Mouse (Mus musculus): ENCODE measurements at regions not wholly inside any gene's neighbourhood (a gene's known extent, or its start where the extent isn't known, plus 50 kb on each side); places are given as distances from the start of the nearest gene placed in this dataset.

- DNase-seq, result no peak
- Histone ChIP-seq H3K36me3 (ENCODE audit: control insufficient read depth, insufficient read depth, low read length) (no peaks in the 10 kb centered on the region), H3K27me3 (ENCODE audit: control insufficient read depth, insufficient read depth, low read length) (no peaks in the 10 kb centered on the region), H3K4me3 (ENCODE audit: control insufficient read depth, insufficient read depth, low read length) (no peak overlapping the region), H3K27ac (ENCODE audit: control insufficient read depth, insufficient read depth, low read length) (no peak overlapping the region), H3K4me1 (replicated peaks; ENCODE audit: control insufficient read depth, insufficient read depth, low read length) (peaks cover 11% of the 10 kb centered on the region)
- WGBS, result 62% methylated on average over 4 of the region's 4 CpGs
- TF ChIP-seq CTCF (IDR thresholded peaks at IDR 0.05; ENCODE audit: borderline replicate concordance, control insufficient read depth, extremely low read depth, insufficient read depth, low read length, poor library complexity) (no peak), POLR2A (IDR thresholded peaks at IDR 0.05; ENCODE audit: control insufficient read depth, extremely low read depth, insufficient read depth, low read length, poor library complexity) (no peak)
Measured at GRCm38 (mm10) chr10:66950441-66950840, 145.5 kb upstream of the Jmjd1c start.

GRCm38 (mm10) chr10:66951231-66951822 lies 144.6 kb upstream of the Jmjd1c start:
- H3K36me3 ChIP-seq (ENCODE audit: control insufficient read depth, insufficient read depth, low read length), result no peaks in the 10 kb centered on the region
- no peak overlapping the region for H3K4me3 ChIP-seq (ENCODE audit: control insufficient read depth, insufficient read depth, low read length)
- H3K27me3 ChIP-seq (ENCODE audit: control insufficient read depth, insufficient read depth, low read length), result no peaks in the 10 kb centered on the region
- no peak overlapping the region for H3K27ac ChIP-seq (ENCODE audit: control insufficient read depth, insufficient read depth, low read length)
- peaks cover 11% of the 10 kb centered on the region for H3K4me1 ChIP-seq (replicated peaks; ENCODE audit: control insufficient read depth, insufficient read depth, low read length)
- DNase-seq, result no peak
- 53% methylated on average over 8 of the region's 8 CpGs for WGBS
- TF ChIP-seq POLR2A (IDR thresholded peaks at IDR 0.05; ENCODE audit: control insufficient read depth, extremely low read depth, insufficient read depth, low read length, poor library complexity) (no peak), CTCF (IDR thresholded peaks at IDR 0.05; ENCODE audit: borderline replicate concordance, control insufficient read depth, extremely low read depth, insufficient read depth, low read length, poor library complexity) (no peak)

GRCm38 (mm10) chr10:66951935-66952334 lies 144.0 kb upstream of the Jmjd1c start:
- WGBS, result 83% methylated on average over 9 of the region's 9 CpGs
- TF ChIP-seq POLR2A (IDR thresholded peaks at IDR 0.05; ENCODE audit: control insufficient read depth, extremely low read depth, insufficient read depth, low read length, poor library complexity), result no peak
- TF ChIP-seq CTCF (IDR thresholded peaks at IDR 0.05; ENCODE audit: borderline replicate concordance, control insufficient read depth, extremely low read depth, insufficient read depth, low read length, poor library complexity), result no peak
- no peaks in the 10 kb centered on the region for H3K36me3 ChIP-seq (ENCODE audit: control insufficient read depth, insufficient read depth, low read length)
- H3K27ac ChIP-seq (ENCODE audit: control insufficient read depth, insufficient read depth, low read length), result no peak overlapping the region
- H3K4me3 ChIP-seq (ENCODE audit: control insufficient read depth, insufficient read depth, low read length), result no peak overlapping the region
- DNase-seq, result no peak
- no peaks in the 10 kb centered on the region for H3K27me3 ChIP-seq (ENCODE audit: control insufficient read depth, insufficient read depth, low read length)
- peaks cover 11% of the 10 kb centered on the region for H3K4me1 ChIP-seq (replicated peaks; ENCODE audit: control insufficient read depth, insufficient read depth, low read length)

GRCm38 (mm10) chr10:66953248-66953975 lies 142.5 kb upstream of the Jmjd1c start:
- no peaks in the 10 kb centered on the region for H3K36me3 ChIP-seq (ENCODE audit: control insufficient read depth, insufficient read depth, low read length)

GRCm38 (mm10) chr10:66953976-66954505 lies 141.9 kb upstream of the Jmjd1c start:
- Histone ChIP-seq H3K4me3 (ENCODE audit: control insufficient read depth, insufficient read depth, low read length) (no peak overlapping the region), H3K27ac (ENCODE audit: control insufficient read depth, insufficient read depth, low read length) (no peak overlapping the region; the same call in 1 of the 2 replicates), H3K4me1 (replicated peaks; ENCODE audit: control insufficient read depth, insufficient read depth, low read length) (peaks cover 11% of the 10 kb centered on the region), H3K36me3 (ENCODE audit: control insufficient read depth, insufficient read depth, low read length) (no peaks in the 10 kb centered on the region), H3K27me3 (ENCODE audit: control insufficient read depth, insufficient read depth, low read length) (no peaks in the 10 kb centered on the region)
- DNase-seq, result no peak
- no peak for TF ChIP-seq POLR2A (IDR thresholded peaks at IDR 0.05; ENCODE audit: control insufficient read depth, extremely low read depth, insufficient read depth, low read length, poor library complexity)
- no peak for TF ChIP-seq CTCF (IDR thresholded peaks at IDR 0.05; ENCODE audit: borderline replicate concordance, control insufficient read depth, extremely low read depth, insufficient read depth, low read length, poor library complexity)
- WGBS, result 27% methylated on average over 4 of the region's 4 CpGs

More at GRCm38 (mm10) chr10:66953248-66953975, 142.5 kb upstream of the Jmjd1c start:
- DNase-seq, result peak; percentile 29
- TF ChIP-seq POLR2A (IDR thresholded peaks at IDR 0.05; ENCODE audit: control insufficient read depth, extremely low read depth, insufficient read depth, low read length, poor library complexity), result no peak
- Histone ChIP-seq H3K27me3 (ENCODE audit: control insufficient read depth, insufficient read depth, low read length) (no peaks in the 10 kb centered on the region), H3K27ac (ENCODE audit: control insufficient read depth, insufficient read depth, low read length) (no peak overlapping the region), H3K4me3 (ENCODE audit: control insufficient read depth, insufficient read depth, low read length) (no peak overlapping the region), H3K4me1 (replicated peaks; ENCODE audit: control insufficient read depth, insufficient read depth, low read length) (peaks cover 11% of the 10 kb centered on the region)
- WGBS, result 17% methylated on average over 10 of the region's 10 CpGs

- no peak for TF ChIP-seq POLR2A (IDR thresholded peaks at IDR 0.05; ENCODE audit: control insufficient read depth, extremely low read depth, insufficient read depth, low read length, poor library complexity)
- no peak for TF ChIP-seq CTCF (IDR thresholded peaks at IDR 0.05; ENCODE audit: borderline replicate concordance, control insufficient read depth, extremely low read depth, insufficient read depth, low read length, poor library complexity)
- H3K27me3 ChIP-seq (ENCODE audit: control insufficient read depth, insufficient read depth, low read length), result no peaks in the 10 kb centered on the region
- 61% methylated on average over 5 of the region's 5 CpGs for WGBS
- peaks cover 11% of the 10 kb centered on the region for H3K4me1 ChIP-seq (replicated peaks; ENCODE audit: control insufficient read depth, insufficient read depth, low read length)
- H3K36me3 ChIP-seq (ENCODE audit: control insufficient read depth, insufficient read depth, low read length), result no peaks in the 10 kb centered on the region
- H3K27ac ChIP-seq (ENCODE audit: control insufficient read depth, insufficient read depth, low read length), result no peak overlapping the region
- DNase-seq, result no peak
- no peak overlapping the region for H3K4me3 ChIP-seq (ENCODE audit: control insufficient read depth, insufficient read depth, low read length)
Measured at GRCm38 (mm10) chr10:66955430-66955829, 140.5 kb upstream of the Jmjd1c start.
